Mouse (Mus musculus) right cerebral cortex, postnatal 4 days (tissue): ENCODE measurements around the gene Cacna1c.

Experiments used
- DNase-seq: peaks from one replicate; pipeline ENCODE4 v3.0.0-alpha.2; 2022

The Cacna1c gene

GRCm38 (mm10) chr6:119044148-119044547, 152.1 kb downstream of the Cacna1c start:
- no peak for DNase-seq

GRCm38 (mm10) chr6:119042803-119043202, 153.4 kb downstream of the Cacna1c start:
- no peak for DNase-seq

- DNase-seq = no peak
Observed at GRCm38 (mm10) chr6:119040961-119041360, 155.3 kb downstream of the Cacna1c start.

DNA sequence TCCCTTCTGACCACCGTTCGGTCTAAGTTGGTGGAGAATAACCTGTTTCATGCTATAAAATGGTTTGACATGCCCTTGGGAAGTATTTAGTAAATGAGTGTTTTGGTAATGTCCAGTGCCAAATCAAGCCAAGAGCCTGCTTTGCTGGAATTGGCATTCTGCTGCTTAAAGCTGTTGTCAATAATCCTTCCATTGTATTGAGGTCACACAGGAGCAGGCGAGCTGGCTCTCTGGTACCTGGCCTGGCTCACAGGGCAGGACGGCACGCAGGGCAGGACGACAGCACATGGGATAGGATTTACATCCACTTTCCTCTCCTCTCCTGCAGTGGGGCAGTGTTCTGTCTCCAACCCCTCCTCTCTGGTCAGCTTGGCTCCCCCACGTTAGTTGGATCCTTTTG, 156.4 kb downstream of the Cacna1c start:
- no peak for DNase-seq

DNA sequence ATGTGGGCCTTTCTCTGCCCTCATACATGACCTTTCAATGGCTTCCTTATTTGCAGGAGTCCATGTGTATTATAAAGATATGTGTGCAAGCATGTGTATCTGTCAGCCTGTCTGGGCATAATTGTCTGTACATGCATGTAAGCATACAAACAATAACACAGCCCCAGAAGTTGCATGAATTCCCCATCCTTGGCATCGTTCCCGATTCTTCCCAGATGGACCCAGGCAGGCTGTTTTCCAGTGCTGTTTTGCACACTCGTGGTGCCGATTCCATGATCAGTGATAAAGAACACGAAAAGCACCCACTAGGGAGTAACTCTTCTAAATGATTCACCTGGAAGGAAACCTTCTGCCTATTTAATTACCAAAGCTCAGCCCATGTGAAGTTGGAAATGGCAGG, 156.9 kb downstream of the Cacna1c start:
- DNase-seq = no peak

- no peak for DNase-seq
Observed at GRCm38 (mm10) chr6:119037815-119038214, 158.4 kb downstream of the Cacna1c start.

GRCm38 (mm10) chr6:119037047-119037446, 159.2 kb downstream of the Cacna1c start:
- no peak for DNase-seq

DNA sequence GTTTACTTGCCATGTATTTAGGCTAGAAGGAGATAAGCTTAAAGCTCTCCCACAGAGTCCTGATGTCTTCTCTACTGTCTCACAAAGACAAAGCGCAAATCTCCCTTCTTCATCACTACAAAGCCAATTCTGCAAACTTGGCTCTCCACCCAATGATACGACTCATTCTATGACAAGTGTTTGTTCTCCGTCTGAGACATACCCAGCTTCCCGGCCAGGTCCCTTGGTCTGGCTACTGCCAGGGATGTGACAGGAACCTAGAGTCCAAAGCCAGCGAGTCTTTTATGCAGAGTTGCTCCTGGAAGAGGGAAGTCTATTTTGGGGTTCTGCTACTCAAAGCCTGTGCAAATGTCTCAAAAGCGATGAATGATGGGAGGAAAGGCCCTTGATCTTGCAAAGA, 160.9 kb downstream of the Cacna1c start:
- DNase-seq = no peak

DNA sequence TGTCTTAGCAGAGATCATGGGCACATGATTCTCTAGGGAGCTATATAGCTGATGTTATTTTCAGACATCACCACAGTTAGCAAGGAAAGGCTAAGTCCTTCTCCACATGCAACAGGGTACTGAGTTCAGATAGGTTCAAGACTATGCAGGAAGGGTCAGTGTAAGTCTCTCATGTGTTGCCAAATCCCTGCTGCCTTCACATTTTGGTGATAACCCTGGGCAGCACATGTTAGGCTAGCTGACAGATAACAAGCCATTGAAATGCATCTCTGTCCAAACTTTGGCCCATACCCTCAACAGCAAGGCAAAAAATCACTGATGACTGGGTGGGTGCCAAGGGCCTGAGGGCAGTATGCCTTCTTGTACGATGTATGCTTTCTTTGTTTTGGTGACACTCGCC, 161.3 kb downstream of the Cacna1c start:
- no peak for DNase-seq

- DNase-seq = no peak
Observed at GRCm38 (mm10) chr6:119027880-119028279, 168.3 kb downstream of the Cacna1c start.

- DNase-seq = no peak
Observed at GRCm38 (mm10) chr6:119022850-119023249, 173.4 kb downstream of the Cacna1c start.

- DNase-seq = no peak
Observed at GRCm38 (mm10) chr6:119021226-119021625, 175.0 kb downstream of the Cacna1c start.

DNA sequence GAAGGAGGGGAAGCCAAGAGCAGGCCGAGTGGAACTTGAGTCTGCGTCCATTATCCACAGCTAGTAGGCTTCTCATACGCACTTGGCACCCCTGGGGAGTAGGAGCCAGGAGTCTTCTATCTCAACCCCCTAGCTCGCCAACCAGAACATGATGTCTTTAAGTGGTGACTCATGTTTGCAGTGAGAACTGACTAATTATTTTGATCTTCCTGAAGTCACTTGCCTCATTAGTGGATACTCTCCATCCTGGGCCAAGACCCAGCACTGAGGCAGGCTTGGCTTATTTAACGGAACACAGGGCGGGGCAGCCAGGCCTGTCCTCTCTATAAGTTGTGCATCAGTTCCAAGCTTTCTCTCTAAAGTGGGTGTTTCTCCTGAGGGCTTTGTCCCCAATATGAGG, 177.3 kb downstream of the Cacna1c start:
- DNase-seq = no peak

GRCm38 (mm10) chr6:119018256-119018655, 178.0 kb downstream of the Cacna1c start:
- DNase-seq = no peak

- no peak for DNase-seq
Observed at GRCm38 (mm10) chr6:119017498-119017897, 178.7 kb downstream of the Cacna1c start.

DNA sequence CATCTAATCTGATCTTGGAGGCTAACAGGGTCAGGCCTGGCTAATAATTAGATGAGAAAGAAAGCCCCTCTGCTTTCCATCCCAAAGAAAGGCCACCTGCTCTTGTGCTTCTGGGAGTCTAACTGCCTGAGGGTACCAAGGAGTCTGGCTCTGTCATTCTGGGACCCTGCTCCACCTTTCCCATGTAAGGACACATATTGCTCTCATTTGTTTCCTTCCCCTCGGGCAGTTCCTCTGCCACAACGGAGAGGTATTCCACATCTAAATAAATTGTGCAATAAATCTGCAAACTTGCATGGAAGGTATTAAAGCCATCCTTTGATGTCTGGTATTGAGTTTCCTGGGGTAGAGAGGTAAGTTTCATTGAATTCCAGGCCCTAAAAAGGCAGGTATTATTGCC, 180.9 kb downstream of the Cacna1c start:
- no peak for DNase-seq

DNA sequence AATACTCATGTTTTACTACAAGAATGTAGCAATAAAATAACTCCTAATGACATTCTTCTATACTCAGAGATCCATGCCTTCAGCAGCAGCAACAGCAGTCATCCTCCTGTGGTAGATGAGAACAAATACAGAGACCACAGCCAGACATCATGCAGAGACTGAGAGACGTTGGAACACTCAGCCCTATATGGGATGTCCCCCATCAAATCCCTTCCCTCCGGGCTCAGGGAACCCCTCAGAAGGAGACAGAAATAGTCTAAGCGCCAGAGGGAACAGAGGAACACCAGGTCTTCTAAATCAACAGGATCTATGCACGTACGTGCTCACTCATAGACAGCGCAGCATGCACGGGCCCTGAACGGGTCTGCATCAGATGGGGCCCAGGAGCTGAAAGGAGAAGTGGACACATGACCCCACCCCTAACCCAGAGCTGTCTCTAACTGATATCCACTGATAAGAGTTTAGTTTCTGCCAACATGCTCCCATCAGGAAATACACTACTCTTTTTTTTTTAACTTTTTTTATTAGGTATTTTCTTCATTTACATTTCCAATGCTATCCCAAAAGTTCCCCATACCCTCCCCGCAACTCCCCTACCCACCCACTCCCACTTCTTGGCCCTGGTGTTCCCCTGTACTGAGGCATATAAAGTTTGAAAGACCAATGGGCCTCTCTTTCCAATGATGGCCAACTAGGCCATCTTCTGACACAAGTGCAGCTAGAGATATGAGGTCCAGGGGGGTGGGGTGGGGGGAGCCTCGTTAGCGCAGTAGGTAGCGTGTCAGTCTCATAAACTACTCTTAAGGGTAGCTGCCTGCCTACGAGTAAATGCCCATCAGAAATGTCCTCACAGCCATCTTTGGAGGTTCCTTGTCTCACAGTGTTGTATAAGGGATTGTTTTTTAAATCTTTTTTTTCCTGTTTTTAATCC, 182.8 kb downstream of the Cacna1c start:
- DNase-seq = no peak

- DNase-seq = no peak
Observed at GRCm38 (mm10) chr6:119010875-119011274, 185.3 kb downstream of the Cacna1c start.

- DNase-seq = no peak
Observed at GRCm38 (mm10) chr6:119009526-119009925, 186.7 kb downstream of the Cacna1c start.

GRCm38 (mm10) chr6:119008638-119009166, 187.5 kb downstream of the Cacna1c start:
- DNase-seq = no peak

DNA sequence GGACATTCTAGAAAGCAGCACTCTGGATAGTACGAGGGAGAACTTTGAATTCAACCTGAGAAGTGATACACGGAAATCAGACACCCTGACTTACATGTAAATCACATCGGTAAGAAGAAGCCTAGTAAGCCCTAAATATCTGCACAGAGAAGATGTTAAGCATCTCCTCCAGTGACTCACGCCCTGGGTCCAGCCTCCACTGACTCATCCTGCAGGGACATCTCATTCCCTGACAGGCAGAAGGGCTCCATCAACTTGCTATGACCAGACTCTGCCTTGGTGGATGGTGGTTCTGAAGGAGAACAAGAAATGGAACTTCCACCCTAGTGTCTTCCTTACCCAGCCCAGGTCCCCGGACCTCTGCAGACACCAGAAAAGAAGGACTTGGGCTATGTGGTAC, 191.6 kb downstream of the Cacna1c start:
- DNase-seq = no peak

DNA sequence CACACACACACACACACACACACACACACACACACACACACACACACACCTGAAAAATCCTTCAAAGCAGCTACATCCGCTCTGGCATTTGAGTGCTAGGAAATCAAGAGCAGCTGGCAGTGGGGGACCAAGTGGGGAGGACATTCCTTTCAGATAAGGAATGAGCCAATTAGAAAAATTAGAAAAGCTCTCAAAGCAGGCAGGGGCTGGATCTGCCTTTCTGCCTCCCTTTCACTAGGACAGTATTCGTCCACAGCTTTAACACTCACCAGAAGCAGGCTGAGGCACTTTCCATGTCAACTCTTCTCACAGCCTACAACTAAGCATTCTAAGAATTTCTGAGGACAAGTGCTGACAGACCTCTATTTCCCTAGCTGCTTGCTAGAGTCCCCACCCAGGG, 194.8 kb downstream of the Cacna1c start:
- no peak for DNase-seq

DNA sequence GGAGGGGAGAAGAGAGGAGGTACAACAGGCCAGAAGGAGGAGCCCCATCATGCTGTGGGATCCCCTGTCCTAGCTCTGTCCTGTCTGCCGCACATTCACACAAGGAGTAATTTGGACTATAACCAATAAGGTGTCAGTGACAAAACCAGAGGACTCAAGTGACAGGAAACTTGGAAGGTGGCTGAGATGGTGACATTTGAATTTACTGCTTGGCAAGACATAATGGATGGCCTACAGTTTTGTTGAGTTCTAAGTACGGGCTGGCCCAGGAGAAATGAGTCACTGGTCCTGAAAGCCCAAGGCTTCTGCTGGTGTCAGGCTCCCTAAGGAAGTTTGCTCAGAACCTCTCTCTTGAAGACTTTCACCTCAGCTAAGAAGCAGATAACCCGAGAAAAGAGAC, 196.0 kb downstream of the Cacna1c start:
- no peak for DNase-seq

DNA sequence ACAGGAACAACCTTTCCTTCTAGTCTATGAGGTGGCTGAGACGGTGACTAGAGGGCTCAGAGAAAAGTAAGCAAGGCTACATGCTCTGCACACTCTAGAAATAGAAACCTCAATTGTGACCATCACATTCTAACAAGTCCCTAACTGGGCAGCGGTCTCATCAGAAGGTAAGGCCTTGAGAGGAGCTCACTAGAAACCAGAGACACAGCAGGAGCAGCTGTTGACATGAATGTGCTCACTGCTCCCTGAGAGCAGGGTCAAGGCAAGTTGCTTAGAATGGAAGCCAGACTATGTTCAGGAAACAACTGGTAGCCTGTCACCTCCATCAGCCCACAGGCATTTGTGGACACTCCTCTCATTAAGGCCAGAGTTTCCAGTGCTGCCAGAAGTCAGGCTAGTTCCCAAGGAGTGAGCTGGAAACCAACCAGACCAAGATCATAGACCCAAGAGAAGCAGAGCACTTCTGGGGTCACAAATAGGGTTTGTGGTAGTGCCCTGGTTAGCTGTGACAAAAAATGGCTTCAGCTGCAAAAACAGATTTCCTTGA, 196.8 kb downstream of the Cacna1c start:
- DNase-seq = no peak
